Mouse (Mus musculus): ENCODE results near the gene Cwc27.

- TF ChIP-seq CTCF (IDR thresholded peaks at IDR 0.05; ENCODE audit: low read depth) (no peak), EP300 (optimal IDR thresholded peaks at IDR 0.05) (no peak)
Measured at GRCm38 (mm10) chr13:104843295-104844089, 26.6 kb upstream of the Cwc27 start.

Measured in stomach, postnatal 0 days (tissue).